Mouse (Mus musculus): Measurements from ENCODE around the gene Atad1.
A peak's percentile ranks its signal among the peaks of the same experiment; 100 is the strongest.
"Not testable (repeated sequence)": the region's sequence is repeated elsewhere in the genome, so short reads cannot be mapped to it uniquely, and the experiment has no call there.

The Atad1 gene

DNA sequence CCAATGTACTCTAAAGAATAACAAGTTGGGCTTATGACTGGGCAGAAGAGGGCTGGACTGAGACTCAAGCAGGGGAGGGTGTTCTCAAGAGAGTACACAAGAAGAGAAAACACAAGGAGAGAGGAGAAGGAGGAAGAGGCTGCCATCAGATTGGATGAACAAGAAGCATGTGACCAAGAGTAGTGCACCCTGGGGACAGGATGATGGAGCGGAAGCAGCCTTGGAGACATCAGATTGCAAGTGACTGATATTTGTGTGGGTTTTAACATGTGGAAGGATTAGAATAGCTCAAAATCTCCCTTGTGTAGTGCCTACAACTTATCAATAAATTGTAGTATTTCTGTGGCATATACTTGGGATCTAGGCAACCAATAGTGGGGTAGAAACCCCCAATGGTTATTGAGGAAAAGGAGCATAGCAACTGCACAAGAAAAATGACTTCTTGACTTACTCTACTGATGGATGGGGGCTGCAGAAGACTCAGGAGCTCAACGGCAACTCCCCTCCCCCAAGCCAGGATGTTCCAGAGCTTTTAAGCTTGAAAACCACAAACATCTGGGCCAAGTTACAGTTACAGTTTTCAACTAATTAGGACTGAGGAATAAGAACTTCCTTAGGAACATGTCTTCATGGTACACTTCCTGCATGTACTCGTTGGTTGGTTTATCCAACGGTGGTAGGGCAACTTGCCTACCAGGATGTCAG is 1.2 kb upstream of the Atad1 start:
- no peak for DNase-seq

DNA sequence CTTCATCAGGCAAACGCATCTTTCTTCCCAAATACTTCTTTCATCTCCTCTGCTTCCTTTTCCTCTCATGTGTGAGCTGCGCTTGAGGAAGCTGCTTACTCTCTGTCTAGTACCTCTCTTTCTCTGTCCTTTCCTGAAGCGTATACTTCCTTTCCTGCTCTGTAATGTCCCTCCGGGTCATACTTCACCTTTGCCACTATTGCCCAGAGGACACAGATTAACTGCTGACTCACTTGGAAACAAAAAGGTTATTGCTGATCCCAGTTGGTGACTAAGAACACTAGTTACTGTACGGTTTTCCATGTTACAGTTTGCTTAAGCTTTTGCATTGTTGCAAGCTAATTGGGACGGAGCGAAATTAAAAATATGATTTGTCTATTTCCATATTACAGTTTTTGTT is 1.7 kb downstream of the Atad1 start:
- no peak for DNase-seq

DNA sequence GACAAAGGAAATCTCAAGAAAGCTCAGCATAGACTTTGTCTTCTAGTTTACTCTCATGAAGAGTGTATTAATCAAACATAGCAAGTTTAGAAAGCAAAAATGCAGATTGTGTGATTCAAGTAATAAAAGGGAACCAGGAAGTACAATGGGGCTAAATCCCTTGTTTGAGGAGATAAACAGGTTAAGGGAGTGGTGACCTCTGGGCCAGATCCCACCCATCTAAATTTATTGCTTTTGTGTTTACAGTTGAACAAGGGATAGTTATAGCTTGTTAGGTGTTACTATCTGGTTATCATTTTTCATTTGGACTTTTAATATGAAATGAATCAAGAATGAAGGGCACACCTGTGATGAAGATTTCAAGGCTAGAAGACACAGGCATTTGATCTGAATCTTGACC is 6.7 kb downstream of the Atad1 start:
- no peak for DNase-seq

DNA sequence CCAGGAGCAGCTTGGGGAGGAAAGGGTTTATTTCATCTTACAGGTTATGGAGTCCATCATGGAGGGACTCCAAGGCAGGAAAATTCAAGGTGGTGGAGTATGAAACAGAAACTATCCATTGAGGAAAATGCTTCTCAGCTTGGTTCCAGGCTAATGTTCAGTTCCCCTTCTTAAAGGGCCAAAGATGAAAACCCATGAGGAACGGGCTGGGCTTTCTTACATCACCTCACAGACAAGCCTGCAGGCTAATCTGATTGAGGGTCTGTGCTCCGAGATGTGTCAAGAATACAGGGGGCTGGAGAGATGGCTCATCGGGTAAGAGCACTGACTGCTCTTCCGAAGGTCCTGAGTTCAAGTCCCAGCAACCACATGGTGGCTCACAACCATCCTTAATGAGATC is 9.8 kb downstream of the Atad1 start:
- no peak for DNase-seq

DNA sequence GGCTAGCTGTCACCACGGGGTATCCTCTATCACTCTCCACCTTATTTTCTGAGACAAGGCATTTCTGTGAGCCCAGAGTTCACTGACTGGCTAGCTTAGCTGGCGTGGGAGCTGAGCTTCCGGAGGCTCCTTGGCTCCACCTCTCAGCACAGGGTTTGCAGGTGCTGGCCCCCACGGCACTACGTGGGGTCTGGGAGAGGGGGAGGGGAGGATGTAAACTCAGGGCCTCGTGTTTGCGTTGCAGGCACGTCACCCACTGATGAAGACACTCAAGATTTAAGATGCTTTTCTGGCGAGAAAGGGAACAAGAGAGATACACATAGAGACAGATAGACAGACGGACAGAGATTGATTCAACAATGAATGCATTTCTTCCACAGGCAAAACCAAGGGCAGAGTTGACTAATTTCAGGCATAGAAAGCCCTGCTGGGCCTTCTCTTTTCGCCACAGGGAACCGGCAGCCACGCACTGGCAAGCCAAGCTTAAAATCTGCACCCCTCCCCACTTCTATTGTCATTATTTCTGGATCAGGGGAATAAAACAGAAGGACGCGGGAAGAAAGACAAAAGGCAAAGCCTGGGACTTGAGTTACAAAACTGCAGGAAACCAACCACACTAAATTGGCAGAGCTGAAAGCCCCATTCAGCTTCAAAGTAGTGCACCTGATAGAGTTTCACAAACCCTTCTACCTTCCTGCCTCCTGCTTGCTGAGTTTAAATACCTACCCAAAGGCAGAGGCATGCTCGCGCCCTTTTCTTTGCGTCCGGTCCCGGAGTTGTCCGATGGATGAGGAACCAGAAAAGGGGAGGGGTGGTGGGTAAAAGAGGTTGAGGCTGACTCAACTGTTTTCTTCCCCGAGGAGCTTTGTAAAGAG is 12.9 kb downstream of the Atad1 start:
- DNase-seq: no peak

DNA sequence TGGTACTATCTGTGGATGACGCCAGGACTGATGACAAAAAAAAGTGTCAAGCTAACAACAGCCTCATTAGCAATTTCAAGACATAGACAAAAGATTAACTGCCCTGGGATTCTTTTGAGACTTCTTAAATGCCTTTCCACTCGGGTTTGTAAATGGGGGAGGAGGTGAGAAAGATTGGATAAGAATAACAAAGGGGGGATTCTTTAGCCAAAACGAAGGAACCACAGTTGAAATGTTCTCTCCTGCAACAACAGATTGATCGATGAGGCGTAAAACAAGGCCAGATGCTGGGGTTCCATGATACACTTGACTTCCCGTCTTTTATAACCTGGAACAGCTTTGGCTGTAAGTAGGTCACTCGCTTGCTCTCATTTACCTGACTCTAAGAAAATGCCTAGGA is 15.8 kb downstream of the Atad1 start:
- no peak for DNase-seq

DNA sequence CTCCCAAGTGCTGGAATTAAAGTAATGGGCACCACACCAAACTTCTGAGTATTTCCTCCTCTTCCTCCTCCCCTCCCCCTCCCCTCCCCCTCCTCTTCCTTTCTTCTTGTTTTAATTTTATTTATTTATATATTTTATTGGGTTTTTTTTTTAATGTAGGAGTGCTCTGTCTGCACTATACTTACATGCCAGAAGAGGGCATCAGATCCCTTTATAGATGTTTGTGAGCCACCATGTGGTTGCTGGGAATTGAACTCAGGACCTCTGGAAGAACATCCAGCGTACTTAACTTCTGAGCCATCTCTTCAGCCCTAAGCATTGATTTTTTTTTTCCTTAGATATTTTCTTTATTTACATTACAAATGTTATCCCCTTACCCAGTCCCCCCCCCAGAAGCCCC is 19.3 kb downstream of the Atad1 start:
- no peak for DNase-seq

DNA sequence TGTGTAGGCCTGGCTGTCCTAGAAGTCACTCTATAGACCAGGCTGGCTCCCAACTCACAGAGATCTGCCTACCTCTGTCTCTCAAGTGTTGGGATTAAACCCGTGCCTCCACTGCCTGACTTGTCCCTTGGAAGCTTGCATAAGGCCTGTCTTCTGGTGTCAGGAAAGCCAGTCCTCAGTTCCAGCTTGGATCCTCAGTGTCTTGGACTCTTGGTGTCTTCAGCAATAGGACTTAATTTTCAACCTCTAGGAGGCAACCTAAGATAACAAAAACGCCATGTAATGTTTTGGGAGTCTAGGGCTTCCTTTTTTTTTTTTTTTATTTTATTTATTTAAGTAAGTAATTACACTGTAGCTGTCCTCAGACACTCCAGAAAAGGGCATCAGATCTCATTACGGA is 22.0 kb downstream of the Atad1 start:
- DNase-seq: no peak

DNA sequence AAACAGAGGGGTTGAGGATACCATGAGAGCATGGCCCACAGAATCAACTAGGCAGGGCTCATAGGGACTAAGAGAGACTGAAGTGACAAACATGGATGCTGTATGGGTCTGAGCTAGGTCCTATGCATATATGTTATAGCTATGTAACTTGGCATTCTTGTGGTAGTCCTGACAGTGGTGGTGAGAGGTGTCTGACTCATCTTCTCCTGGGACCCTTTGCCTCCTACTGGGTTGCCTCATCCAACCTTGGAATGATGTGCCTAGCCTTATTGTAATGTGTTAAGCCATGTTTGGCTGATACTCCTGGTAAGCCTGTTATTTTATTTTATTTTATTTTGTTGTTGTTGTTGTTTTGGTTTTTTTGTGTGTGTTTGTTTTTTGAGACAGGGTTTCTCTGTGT is 23.9 kb downstream of the Atad1 start:
- no peak for DNase-seq

DNA sequence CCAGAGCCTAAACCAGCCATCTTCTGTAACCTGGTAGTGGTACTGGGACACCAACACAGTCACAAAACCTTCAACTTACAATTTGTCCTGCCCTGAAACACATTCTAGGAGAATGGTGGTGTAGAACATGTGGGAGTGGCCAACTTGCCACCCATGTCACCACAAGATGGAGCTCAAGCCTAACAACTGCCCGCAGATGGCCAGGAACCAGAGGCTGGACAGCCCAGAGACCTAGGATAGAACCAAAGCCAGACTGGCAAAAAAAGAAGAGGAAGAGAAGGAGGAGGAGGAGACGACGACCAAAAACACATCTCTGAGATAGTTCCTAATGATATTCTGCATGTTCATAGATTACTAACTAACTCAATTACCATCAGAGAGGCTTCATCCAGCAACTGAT is 24.4 kb downstream of the Atad1 start:
- peak; percentile 90 for DNase-seq

DNA sequence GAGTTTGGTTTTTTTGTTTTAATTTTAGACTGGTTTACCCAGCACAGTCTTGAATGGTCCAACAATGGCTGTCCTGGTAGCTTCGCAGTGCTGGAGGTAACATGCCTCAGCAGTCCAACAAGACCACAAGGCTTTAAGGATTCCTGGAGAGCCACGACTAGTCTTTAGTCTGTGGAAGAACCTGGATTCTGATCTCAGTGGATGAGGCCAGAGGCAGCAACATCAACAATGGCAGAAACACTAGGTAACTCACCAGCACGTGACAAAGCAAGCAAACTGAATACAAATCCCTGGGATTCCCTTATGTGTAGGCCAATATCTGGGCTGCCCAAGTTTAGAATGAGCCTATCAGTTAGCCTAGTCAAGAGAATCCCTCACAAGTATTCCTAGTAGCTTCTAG is 26.1 kb downstream of the Atad1 start:
- DNase-seq: no peak

DNA sequence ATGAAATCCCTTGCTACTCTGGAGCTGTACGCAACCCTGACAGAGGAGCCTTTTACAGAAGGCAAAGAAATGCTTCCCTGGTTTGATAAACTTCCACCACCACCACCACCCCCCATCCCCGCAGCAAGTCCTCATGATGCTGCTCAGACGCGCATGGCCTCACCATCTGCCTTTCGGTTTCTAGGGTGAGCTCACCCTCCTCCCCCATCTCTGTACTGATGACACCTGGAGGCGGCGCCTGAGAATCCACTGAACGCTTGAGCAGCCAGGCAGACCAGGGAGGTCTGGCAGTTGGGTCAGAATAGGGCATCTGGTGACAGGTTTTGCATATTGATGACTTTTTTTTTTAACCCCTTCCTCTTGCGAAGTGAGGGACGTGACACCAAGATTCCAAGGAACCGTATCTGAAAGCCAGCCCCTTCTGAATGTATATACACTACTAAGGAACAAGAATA is 27.0 kb downstream of the Atad1 start:
- peak; percentile 90 for DNase-seq

DNA sequence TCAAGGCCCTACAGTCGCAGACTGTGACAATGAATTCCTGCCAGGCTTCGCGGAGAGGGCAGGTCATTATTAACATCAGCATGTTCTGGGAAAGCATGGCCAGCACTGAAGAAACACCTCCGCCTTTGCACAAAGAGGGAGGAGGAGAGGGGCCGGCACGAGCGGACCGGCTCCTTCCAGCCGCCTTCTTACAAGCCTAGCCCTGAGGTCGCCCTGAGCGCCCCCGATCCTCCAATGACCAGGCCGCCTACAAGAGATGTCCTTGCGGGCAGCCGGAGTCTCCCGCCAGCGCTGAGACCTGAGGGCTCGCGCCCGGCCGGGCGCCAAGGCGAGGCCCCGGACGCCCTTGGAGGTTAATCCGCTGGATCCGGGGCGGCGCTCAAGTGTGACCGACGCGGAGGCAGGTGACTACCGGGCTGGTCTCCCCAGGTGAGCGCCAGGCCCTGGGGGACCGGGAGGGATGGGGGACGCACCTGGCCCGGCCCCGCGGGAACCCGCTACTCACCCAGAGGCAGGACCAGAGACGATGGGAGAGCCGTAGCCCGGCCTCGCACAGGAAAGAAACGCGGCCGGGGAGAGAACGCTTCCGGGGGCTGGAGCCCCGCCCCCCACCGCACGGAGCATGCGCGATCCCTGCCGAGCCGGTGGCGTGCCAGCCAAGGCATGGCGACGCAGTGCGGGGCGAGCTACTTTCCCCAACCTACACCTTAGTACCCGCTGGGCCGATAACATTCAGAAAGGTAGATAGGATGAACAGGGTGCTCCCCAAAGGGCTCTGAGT is 27.6 kb downstream of the Atad1 start:
- peak; percentile 92 for DNase-seq

DNA sequence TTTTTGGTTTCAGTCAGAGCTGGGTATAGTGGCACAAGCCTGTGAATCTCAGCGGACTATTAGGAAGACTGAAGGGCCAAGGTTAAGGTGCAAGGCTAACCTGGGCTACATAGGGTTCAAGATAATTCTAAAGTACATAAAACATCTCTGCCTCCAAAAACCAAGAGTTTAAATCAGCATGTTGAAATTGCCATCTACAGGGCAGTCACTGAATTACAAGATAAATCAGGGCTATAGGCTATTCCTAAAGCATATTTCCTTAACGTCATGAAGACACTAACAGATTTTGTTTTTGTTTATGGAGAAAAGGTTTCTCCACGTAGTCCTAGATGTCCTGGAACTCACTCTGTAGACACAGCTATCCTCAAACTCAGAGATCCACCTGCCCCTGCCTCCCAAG is 29.3 kb downstream of the Atad1 start:
- DNase-seq: peak; percentile 21

DNA sequence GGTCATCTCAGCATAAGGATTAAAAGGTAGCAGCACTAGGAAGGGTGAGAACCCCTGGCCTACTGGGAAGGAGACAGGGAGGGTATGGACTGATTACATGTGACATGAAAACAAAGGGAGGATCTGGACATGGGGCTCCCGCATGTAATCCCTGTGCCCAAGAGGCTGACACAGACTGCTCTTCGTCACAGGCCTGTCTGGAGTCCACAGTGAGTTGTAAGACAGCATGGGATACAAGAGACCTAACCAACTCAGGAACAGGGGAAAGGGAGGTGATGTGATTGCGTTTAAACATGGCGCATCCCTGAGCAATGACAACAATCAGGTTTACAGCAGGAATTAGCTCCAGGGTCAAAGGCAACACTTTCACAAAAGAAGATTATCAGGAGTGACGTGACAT is 30.6 kb downstream of the Atad1 start:
- DNase-seq: no peak

DNA sequence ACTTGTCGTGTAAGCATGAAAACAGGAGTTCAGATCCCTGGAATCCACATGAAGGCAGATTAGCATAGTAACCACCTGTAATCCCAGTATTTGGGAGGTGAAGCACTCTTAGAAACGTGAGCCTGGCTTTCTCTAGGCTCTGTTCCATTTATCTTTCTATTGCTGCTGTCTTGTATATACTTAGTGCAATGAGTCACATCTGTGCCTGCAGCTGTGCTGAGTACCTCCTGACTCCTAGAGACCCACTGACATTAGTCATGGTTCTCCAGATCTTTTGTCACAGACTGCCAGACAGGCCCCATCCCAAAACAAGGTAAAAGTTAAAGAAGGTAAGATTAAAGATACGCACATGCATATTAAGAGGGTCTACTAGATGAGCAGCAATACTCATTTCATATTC is 37.4 kb downstream of the Atad1 start:
- DNase-seq: no peak

DNA sequence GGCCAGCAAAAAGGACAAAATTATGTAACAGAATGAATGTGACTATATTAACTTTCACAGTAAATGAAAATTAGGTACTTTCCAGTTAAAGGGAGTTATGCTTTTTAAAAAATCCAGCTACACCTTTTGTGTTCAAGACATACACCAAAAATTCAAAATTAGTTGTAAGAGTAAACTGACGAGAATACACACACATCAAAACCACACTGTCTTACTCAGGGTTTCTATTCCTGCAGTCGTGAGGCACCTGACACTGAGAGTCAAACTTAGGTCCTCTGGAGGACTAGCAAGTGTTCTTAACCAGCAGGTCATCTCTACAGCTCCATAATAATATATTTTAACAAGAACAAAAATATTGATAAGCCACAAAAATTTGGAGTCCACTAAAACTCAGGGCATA is 42.9 kb downstream of the Atad1 start:
- no peak for DNase-seq

DNA sequence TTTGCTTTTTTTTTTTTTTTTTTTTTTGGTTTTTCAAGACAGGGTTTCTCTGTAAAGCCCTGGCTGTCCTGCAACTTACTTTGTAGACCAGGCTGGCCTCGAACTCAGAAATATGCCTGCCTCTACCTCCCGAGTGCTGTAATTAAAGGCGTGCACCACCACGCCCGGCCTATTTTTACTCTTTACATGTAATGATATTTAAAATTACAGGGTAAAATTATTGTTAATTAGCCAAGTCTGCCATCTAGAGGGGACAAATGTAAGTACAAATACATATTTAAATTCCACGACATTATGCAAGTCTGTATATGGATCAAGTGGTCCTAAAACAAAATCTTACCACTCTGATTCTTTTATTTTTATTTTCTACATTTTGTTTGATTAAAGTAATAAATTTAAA is 49.9 kb downstream of the Atad1 start:
- DNase-seq: no peak

DNA sequence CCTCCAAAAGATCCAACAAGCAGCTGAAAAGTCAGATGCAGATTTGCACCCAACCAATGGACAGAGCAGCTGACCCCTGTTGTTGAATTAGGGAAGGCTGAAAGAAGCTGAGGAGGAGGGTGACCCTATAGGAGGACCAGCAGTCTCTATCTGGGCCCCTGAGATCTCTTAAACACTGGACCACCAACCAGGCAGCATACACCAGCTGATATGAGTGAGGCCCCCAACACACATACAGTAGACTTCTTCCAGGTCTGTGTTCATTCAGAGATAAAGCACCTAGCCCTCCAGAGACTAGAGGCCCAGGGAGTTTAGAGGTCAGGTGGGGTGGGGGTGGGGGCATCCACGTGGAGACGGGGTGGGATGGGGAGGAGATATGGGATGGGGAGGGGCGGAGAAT is 51.4 kb downstream of the Atad1 start:
- DNase-seq: not testable (repeated sequence)

DNA sequence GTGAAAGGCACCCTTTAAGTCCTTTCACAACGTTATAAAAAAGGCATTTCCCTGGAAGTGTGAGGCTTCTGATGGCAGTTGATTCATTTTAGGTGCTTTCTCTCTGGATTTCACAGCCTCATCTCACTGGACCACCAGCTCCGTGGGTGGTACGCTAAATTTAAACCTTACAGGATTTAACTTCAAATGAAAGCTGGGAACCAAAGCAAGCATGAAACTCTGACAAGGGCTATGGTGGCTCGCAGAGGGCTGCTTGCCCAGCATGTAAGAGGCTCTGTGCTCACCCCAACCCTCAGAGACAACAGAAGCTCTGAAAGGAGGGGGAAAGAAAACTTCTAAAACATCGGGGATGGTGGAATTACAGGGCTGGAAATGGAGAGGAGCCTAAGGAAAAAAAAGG is 51.9 kb downstream of the Atad1 start:
- no peak for DNase-seq

DNA sequence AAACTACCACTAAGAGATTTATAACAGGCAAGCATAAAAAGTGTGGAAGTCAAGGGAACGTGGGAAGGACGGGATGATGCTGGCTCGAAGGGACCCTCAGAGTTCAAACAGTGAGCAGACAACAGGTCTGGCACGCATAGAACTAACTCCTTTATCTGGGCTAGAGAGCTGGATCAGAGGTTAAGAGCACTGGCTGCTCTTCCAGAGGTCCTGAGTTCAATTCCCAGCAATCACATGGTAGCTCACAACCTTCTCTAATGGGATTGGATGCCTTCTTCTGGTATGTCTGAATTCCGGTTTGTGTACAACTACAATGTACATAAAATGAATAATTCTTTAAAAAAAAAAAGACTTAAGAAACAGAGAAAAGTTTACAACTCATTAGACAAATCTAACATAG is 56.5 kb downstream of the Atad1 start:
- DNase-seq: no peak

DNA sequence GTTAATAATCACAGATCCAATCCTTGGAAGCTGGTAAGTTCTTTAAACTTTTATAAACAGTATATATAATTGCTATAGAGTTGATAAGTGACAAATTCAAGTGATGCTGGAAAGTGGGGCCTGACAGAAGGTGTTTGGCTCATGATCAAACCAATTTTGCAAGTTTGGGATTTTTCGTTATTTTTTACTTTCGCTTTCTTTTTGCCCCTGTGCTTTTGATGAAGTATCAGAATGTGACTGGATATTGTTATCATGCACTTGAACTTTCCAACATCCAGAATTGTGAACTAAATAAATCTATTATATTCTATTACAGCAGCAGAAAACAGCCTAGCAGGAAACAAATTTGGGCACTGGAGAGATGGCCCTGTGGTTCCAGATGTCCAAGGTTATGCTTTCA is 58.7 kb downstream of the Atad1 start:
- no peak for DNase-seq

DNA sequence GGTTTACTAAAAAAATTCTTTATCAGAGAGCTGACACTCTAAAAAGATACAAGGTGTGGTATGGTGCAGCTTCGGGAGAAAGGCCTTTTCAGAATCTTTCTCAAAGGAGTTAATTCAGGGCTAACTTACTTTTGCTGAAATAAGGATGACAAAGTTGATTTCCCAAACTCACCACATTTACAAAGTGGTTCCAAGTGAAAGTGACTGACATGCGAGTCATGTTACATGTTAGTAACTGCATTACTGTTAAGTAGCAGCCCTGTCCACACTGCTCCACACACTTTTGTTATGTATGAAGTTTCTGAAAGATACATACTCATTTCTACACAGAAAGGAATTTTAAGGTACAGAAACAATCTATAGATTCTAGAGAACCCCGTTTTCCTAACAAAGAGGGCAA is 63.8 kb downstream of the Atad1 start:
- no peak for DNase-seq

DNA sequence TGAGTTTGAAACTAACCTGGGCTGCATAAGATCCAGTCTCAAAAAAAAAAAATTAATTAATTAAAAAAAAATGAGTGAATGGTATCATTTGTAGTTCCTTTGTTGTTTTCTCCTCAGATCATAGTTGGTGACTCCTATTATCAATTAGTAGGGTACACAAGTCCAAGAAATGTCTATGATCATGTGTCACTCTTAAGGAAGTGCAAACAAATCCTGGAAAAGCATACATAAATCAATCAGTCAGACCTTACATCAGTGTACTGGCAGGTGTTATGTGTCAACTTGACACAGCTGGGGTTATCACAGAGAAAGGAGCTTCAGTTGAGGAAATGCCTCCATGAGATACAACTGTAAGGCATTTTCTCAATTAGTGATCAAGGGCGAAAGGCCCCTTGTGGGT is 71.8 kb downstream of the Atad1 start:
- not testable (repeated sequence) for DNase-seq
